Mouse (Mus musculus) Patski (cell line): ENCODE measurements at regions not wholly inside any gene's neighbourhood (a gene's known extent, or its start where the extent isn't known, plus 50 kb on each side); places are given as distances from the start of the nearest gene placed in this dataset.

Experiments
- ATAC-seq: fragments of 100-300 bp; one replicate; pipeline ENCODE4 v1.8.0; 2021
- CTCF ChIA-PET: fragments of 350-600 bp; sonication (Branson Sonifier 250); formaldehyde crosslinking; loops from one replicate; lab custom pipeline; 2022; ENCODE audit warnings: inconsistent platforms; lab: Charles Lee
- POLR2A ChIA-PET: fragments of 350-600 bp; sonication (Branson Sonifier 250); formaldehyde crosslinking; loops from one replicate; lab custom pipeline; 2022; ENCODE audit warnings: antibody characterized with exemption, inconsistent platforms; lab: Charles Lee
- DNase-seq: peaks from one replicate; pipeline ENCODE4 v3.0.0-alpha.2; 2011; ENCODE audit warnings: low read depth, low spot score
- H3K27me3 ChIP-seq: fragments of 371-371 bp; one replicate; pipeline ENCODE4 v1.5.1; 2021
- CTCF ChIP-seq: fragments of 100-300 bp; IDR thresholded peaks from one replicate; pipeline ENCODE4 v1.5.1; 2021
- in situ Hi-C: fragments of 300-500 bp; cut with MboI; formaldehyde crosslinking; loops from 3 replicates; pipeline ENCODE4 v1.11.1; 2018; ENCODE audit warnings: low pct_unique_long_range_greater_than_20kb, mixed read lengths

DNA sequence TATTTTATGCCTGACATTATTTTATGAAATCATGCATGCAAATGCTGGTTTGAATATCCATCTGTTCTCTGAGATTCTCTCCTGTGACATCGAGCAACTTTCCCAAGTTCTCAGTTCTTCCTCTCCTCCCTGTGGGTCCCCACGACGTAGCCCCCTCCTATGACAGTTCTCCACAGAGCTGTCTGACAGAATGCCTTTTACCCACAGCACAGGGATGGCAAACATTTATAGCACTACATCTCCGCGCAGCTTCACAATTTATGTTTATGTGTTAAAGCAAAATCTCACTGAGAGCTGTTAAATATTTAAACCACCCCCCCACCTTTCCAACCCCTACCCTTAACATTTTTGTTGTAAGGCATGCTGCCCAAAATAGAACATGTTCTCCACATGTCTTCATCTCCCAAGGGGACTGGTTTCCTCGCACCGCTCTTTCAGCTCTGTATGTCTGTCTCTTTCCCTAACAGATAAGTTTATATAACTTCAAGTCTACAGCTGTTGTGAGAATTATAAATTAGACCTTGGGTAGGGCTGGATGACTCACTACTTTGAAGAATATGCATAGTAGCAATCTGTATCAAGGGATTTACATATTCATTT, 63.5 kb upstream of the Ndst3 start:
- no peaks in the 10 kb centered on the region for H3K27me3 ChIP-seq
- ChIA-PET CTCF (interaction anchor here (0.8 to 1.3 kb wide), 2 partner anchors 9 to 19 kb away, joined by 3 to 4 read pairs; no protein-coding TSS in a partner anchor), POLR2A (no interaction called here)
- DNase-seq (peak; percentile 20), ATAC-seq (peak; percentile 0)
- TF ChIP-seq CTCF: no peak
- in situ Hi-C loops: no loop called here

DNA sequence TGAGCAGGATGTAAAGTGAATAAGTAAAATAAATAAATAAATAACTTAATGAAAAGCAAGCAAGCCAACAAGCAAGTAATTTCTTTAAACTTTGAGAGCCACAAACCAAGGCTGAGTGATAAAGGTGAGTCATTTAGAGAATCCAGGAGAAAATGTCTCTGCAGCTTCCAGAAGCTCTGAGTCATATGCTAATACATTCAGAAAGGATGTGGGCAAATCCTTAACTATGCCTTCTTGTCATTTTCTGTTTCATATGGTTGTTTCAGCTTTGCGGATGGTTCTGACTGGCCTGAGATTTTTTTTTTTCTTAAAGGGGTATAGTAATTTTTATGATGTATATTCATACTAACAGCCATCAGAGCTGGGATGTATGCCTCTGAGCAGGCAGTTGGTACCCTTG, 64.3 kb upstream of the Ndst3 start:
- DNase-seq (peak; percentile 82), ATAC-seq (peak; percentile 99)
- ChIA-PET POLR2A (interaction anchor here (0.5 kb wide), 1 partner anchor 149 kb away, joined by 3 read pairs; no protein-coding TSS in a partner anchor), CTCF (interaction anchor here (0.9 to 1.3 kb wide), 2 partner anchors 20 to 71 kb away, joined by 3 to 4 read pairs; no protein-coding TSS in a partner anchor)
- in situ Hi-C loops: no loop called here
- no peaks in the 10 kb centered on the region for H3K27me3 ChIP-seq
- no peak for TF ChIP-seq CTCF

DNA sequence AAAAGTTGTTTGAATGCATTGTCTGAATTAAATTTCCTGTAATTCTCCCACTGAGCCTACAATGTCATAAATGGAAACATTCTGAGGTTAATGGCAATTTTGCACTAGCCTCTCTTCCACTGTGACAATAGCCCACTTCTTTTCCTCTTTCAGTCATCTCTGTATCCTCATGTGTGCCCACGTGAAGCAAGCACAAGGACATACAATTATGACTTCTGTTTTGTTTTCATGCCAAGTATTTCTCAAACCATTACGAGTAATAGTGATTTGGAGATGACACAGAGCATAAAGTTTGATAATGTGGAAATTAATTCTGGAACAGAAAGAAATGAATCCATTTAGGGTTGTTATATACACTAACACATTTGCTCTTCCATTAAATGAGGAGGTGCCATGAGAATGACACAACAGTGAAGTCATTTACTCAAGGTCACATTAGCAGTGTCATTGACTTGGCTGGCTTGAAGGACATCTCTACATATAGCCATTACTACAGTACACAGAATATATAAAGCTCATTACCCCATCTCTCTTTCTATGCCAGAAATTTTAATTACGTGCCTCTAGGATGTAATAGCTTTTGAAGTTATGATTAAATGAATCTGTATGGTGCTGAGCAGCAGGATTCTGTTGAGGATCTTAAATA, 75.4 kb upstream of the Ndst3 start:
- ATAC-seq: no peak
- no peak for DNase-seq
- ChIA-PET POLR2A (no interaction called here), CTCF (interaction anchor here (0.9 to 1.6 kb wide), 2 partner anchors 9 to 83 kb away, joined by 3 to 5 read pairs; no protein-coding TSS in a partner anchor)
- no peaks in the 10 kb centered on the region for H3K27me3 ChIP-seq
- in situ Hi-C loops: no loop called here
- no peak for TF ChIP-seq CTCF

DNA sequence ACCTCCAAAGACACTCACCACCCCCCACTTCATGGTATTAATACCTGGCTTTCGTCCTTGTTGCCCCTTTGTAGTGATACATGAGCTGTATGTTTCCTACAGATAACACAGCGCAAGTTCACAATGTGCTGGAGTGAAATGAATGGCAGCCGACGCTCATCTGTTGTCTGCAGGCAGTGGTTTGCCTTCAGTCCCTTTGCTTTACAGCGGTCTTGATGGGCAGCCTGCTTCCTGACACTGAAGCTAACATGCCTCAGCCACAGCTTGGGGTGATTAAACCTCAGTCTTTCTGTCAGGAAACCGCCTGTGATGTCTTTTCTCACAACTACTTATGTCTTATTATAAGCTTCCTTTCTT, 75.9 kb upstream of the Ndst3 start:
- POLR2A ChIA-PET: no interaction called here
- TF ChIP-seq CTCF: no peak
- DNase-seq: no peak
- no peaks in the 10 kb centered on the region for H3K27me3 ChIP-seq
- CTCF ChIA-PET: interaction anchor here (0.7 to 1.6 kb wide), 5 partner anchors 10 to 83 kb away, joined by 3 to 5 read pairs (median 4); no protein-coding TSS in a partner anchor
- in situ Hi-C loops: no loop called here
- no peak for ATAC-seq

DNA sequence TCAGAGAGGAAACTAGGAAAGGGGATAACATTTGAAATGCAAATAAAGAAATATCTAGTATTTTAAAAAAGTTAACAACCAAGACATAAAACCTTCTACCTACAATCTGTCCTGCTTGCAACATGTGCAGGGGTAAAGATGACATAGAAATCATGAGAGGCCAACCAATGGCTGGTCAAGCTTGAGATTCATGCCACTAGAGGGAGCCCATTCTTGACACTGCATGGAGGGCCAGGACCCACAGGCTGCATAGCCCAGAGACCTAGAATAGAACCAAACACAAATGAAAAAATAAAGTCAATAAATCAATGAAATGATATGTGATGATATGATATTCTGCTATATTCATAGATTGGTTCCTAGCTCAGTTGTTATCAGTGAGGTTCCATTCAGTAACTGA, 89.9 kb upstream of the Ndst3 start:
- POLR2A ChIA-PET: no interaction called here
- TF ChIP-seq CTCF: peak; percentile 72
- no peak for DNase-seq
- in situ Hi-C loops: no loop called here
- H3K27me3 ChIP-seq: no peaks in the 10 kb centered on the region
- ATAC-seq: no peak
- CTCF ChIA-PET: interaction anchor here (1.0 kb wide), 1 partner anchor 28 kb away, joined by 3 read pairs; no protein-coding TSS in a partner anchor

DNA sequence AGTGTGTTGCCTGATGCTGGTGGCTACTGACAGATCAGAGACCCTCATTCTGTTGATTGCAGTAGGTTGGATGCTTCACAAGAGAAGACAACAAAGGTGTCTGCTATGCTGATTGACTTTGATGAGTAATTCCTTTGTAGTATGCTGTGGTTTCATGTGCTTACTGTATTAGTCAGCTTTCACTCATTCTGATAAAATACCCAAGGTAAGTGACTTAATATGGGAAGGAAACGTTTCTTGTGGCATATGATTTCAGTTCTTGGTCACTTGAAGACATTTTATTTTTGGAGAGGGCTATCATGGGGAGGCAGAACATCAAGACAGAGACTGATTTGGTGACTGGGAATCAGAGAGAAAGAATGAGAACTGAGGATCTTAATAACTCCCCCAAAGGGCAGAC, 90.9 kb upstream of the Ndst3 start:
- ATAC-seq (no peak), DNase-seq (no peak)
- ChIA-PET CTCF (no interaction called here), POLR2A (no interaction called here)
- in situ Hi-C loops: no loop called here
- TF ChIP-seq CTCF: no peak
- no peaks in the 10 kb centered on the region for H3K27me3 ChIP-seq

DNA sequence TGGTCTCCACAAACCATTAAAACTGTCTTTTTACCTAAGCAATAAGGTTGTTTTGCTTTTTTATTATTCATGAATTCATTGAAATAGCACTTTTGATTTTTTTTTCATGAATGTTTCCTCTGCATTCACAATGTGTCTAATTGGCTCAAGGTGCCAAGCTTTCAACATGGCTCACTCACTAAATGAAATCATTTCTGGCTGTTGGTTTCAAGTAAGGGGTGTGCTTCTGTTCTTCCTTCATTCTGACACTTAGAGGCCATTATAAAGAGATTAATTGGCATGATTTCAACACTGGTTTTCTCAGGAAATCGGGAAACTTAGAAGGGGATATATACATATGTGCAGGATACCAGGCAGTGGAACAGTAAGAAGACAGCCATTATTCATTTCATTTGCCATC, 93.5 kb upstream of the Ndst3 start:
- CTCF ChIA-PET: no interaction called here
- TF ChIP-seq CTCF: no peak
- H3K27me3 ChIP-seq: no peaks in the 10 kb centered on the region
- DNase-seq: no peak
- POLR2A ChIA-PET: no interaction called here
- in situ Hi-C loops: no loop called here
- no peak for ATAC-seq

DNA sequence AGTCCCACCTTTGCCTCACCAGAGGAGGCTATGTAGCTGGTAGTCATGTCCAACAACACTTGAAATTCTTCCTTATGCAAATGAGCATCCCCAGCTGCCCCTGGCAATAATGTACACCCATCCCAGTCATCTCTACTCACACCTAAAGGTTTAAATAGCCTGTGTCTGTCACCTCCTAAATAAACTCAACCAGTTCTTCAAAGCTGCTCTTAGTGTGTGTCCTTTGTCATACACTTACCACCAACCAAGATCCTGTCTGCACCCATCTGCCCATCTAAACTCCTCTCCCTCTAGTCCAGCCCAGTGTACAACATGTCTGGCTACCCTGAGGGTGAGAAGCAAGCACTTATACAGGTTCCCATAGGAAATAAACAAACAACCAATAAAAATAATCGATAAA, 103.4 kb upstream of the Ndst3 start:
- ChIA-PET POLR2A (no interaction called here), CTCF (interaction anchor here (1.0 kb wide), 1 partner anchor 82 kb away, joined by 3 read pairs; no protein-coding TSS in a partner anchor)
- H3K27me3 ChIP-seq: peaks cover 7% of the 10 kb centered on the region
- no peak for TF ChIP-seq CTCF
- in situ Hi-C loops: no loop called here
- ATAC-seq: no peak
- no peak for DNase-seq

DNA sequence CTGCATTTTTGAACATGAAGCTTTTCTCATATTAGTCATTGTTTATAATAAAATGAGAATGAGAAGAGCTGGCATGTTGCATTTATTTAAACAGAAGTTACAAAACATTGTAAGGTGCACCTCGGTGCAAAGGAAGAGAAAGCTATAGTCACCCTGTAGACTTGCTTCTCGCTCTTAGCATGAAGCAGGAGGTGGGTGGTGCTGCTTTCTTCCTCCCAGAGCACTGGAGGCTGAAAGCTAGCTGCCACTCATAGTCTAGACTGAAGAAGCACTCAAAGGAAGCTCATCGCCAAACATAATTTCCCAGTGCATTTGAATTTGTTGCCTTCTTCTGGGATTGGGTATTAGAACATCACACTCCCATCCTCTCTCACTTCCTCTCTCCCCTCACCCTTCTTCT, 114.7 kb upstream of the Ndst3 start:
- H3K27me3 ChIP-seq: no peaks in the 10 kb centered on the region
- no peak for TF ChIP-seq CTCF
- ATAC-seq (no peak), DNase-seq (no peak)
- CTCF ChIA-PET: interaction anchor here (0.7 kb wide), 2 partner anchors 16 to 49 kb away, joined by 3 read pairs; no protein-coding TSS in a partner anchor
- POLR2A ChIA-PET: interaction anchor here (0.6 kb wide), 1 partner anchor 404 kb away, joined by 3 read pairs; no protein-coding TSS in a partner anchor
- in situ Hi-C loops: no loop called here

DNA sequence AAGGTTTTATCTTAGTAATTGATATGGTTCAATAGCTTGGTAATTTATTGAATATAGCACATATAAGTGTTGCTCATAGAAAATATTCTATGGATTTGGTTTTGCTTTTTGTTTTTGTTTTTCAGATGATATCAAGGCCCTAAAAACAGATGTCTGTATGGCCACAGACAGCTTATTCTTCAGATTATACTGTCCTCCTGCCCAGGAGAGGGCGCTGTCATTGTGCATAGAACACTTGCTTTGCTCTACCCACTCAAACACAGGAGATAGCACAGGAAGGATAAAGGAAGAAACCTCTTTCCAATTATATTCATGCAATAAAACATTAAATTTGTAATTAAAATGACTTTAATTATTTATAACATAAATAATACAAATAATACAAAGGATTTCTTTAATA, 115.4 kb upstream of the Ndst3 start:
- no peak for DNase-seq
- ChIA-PET CTCF (interaction anchor here (0.7 kb wide), 2 partner anchors 17 to 49 kb away, joined by 3 read pairs; no protein-coding TSS in a partner anchor), POLR2A (no interaction called here)
- in situ Hi-C loops: no loop called here
- H3K27me3 ChIP-seq: no peaks in the 10 kb centered on the region
- no peak for ATAC-seq
- TF ChIP-seq CTCF: peak; percentile 53

DNA sequence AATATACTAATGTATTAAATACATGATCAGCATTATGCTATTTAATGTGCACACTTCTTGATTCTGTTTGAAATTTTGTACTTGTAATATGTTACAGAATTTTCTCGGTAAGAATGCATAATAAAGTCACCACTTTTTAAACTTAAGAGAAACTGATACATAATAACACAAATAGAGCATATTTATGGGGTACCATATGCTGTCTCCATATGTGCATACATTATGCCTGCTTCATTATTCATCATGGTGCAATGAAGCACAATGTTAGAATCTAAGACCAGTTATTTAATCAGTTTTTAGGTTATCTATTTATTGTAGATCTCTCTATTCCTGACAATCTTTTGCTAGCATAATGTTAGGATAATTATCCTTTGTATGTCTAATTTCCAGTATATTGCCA, 115.9 kb upstream of the Ndst3 start:
- DNase-seq (no peak), ATAC-seq (no peak)
- CTCF ChIA-PET: no interaction called here
- in situ Hi-C loops: no loop called here
- POLR2A ChIA-PET: no interaction called here
- no peak for TF ChIP-seq CTCF
- H3K27me3 ChIP-seq: no peaks in the 10 kb centered on the region
